Mouse (Mus musculus): ENCODE results near the gene Agap1. TPM values are rescaled to one million over a fixed set of nuclear protein-coding genes. Genes with fewer than 3 reads are reported as not detected.

The Agap1 gene
- polyA plus RNA-seq, 1 experiment, result 12.1 TPM

DNA sequence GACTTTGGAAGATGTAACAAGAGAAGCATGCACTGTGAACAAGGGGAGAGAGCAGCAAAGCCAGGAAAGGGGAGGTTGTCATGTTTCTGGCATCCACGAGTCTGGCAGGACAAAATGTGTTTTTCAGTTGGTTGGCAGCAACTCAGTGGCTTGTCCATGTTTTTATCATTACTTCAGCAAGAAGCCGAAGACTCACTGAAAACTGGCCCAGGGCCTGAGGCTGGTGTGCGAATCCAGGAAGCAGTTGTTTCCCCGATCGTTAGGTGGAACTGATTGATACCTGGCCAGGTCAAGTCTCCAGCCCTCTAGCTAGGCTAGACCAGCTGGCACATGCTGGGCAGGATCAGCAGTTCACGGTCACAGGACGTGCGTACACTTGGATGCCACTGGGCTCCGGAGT, 162.7 kb downstream of the Agap1 start:
- Histone ChIP-seq H3K27ac (ENCODE audit: control insufficient read depth, insufficient read depth, low read depth, low read length, poor library complexity) (no peak overlapping the region), H3K4me1 (ENCODE audit: control insufficient read depth, insufficient read depth, low read length) (peaks cover 1% of the 10 kb centered on the region; the same call in 1 of the 2 replicates), H3K4me3 (replicated peaks; ENCODE audit: control insufficient read depth, low read depth, low read length) (no peak overlapping the region)
- TF ChIP-seq POLR2A (IDR thresholded peaks at IDR 0.05; ENCODE audit: borderline replicate concordance, control insufficient read depth, low read depth, low read length), result no peak
- TF ChIP-seq CTCF (IDR thresholded peaks at IDR 0.05; ENCODE audit: control insufficient read depth, insufficient read depth, low read length), result no peak
- 90% methylated on average over 9 of the region's 9 CpGs for WGBS

GRCm38 (mm10) chr1:89619963-89620362, 165.4 kb downstream of the Agap1 start:
- TF ChIP-seq CTCF (IDR thresholded peaks at IDR 0.05; ENCODE audit: control insufficient read depth, insufficient read depth, low read length) (no peak), POLR2A (IDR thresholded peaks at IDR 0.05; ENCODE audit: borderline replicate concordance, control insufficient read depth, low read depth, low read length) (no peak)
- Histone ChIP-seq H3K4me1 (ENCODE audit: control insufficient read depth, insufficient read depth, low read length) (no peaks in the 10 kb centered on the region), H3K4me3 (replicated peaks; ENCODE audit: control insufficient read depth, low read depth, low read length) (no peak overlapping the region), H3K27ac (ENCODE audit: control insufficient read depth, insufficient read depth, low read depth, low read length, poor library complexity) (no peak overlapping the region)
- 80% methylated on average over 2 of the region's 2 CpGs for WGBS

DNA sequence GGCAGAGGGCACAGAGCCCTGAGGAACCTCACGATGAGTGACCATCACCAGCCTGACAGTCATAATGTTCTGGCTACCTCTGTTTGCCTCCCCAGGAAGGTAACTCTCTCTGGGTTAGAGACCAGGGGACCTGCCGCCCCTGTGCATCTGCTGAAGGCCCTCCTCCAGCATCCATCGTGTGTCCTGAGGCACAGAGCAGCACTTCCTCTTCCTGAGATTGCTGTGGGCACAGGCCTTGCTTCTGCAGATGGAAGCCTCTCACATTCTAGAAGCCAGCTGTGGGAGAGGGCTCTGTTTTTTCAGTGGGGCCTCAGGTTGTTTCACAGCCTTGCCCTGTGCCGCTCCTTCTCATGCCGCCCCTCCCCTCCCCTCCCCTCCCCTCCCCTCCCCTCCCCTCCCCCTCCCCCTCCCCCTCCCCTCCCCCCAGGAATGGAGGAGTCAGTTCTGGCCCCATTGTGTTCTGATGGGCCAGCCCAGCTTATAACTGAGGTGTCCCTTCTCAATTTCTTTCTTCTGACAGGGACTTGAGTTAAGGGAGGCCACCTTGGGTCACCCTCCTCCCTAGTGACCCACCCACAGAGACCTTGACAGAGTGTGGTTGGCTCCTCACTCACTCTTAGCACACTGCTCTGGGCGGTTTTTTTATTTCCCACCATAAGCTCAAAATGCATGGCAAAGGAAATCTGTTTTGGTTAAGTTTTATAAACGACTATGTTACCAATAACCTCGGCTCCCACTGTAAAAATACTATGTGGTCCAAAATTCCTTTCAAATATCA, 166.6 kb downstream of the Agap1 start:
- no peak overlapping the region for H3K4me3 ChIP-seq (replicated peaks; ENCODE audit: control insufficient read depth, low read depth, low read length)
- no peak overlapping the region for H3K27ac ChIP-seq (ENCODE audit: control insufficient read depth, insufficient read depth, low read depth, low read length, poor library complexity)
- 39% methylated on average over 7 of the region's 8 CpGs for WGBS
- TF ChIP-seq POLR2A (IDR thresholded peaks at IDR 0.05; ENCODE audit: borderline replicate concordance, control insufficient read depth, low read depth, low read length) (no peak), CTCF (IDR thresholded peaks at IDR 0.05; ENCODE audit: control insufficient read depth, insufficient read depth, low read length) (no peak)
- no peaks in the 10 kb centered on the region for H3K4me1 ChIP-seq (ENCODE audit: control insufficient read depth, insufficient read depth, low read length)

- TF ChIP-seq CTCF (IDR thresholded peaks at IDR 0.05; ENCODE audit: control insufficient read depth, insufficient read depth, low read length) (no peak), POLR2A (IDR thresholded peaks at IDR 0.05; ENCODE audit: borderline replicate concordance, control insufficient read depth, low read depth, low read length) (no peak)
- Histone ChIP-seq H3K27ac (ENCODE audit: control insufficient read depth, insufficient read depth, low read depth, low read length, poor library complexity) (no peak overlapping the region), H3K4me1 (ENCODE audit: control insufficient read depth, insufficient read depth, low read length) (no peaks in the 10 kb centered on the region), H3K4me3 (replicated peaks; ENCODE audit: control insufficient read depth, low read depth, low read length) (no peak overlapping the region)
- 65% methylated on average over 8 of the region's 8 CpGs for WGBS
These were observed 167.3 kb downstream of the Agap1 start for GRCm38 (mm10) chr1:89621952-89622351.

DNA sequence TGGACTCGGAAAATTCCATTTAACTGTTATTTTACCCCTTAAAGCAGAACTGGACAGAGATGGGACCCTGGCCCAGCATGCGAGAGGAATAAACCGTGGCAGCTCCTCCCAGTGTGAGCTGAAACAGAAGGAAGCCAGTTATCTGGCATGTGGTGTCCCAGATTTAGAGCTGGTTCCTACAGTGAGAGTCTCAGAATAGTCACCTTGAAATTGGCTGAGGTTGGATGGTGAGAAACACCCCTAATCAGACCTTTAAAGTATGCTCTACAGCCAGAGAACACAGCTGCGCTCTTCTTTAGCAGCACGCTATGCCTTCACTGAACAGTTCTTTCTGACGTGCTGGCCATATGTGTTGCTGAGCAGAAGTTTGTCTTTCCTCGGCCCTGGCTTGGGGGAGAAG, 168.2 kb downstream of the Agap1 start:
- TF ChIP-seq POLR2A (IDR thresholded peaks at IDR 0.05; ENCODE audit: borderline replicate concordance, control insufficient read depth, low read depth, low read length), result no peak
- TF ChIP-seq CTCF (IDR thresholded peaks at IDR 0.05; ENCODE audit: control insufficient read depth, insufficient read depth, low read length), result no peak
- WGBS, result 84% methylated on average over 7 of the region's 7 CpGs
- no peaks in the 10 kb centered on the region for H3K4me1 ChIP-seq (ENCODE audit: control insufficient read depth, insufficient read depth, low read length)
- H3K4me3 ChIP-seq (replicated peaks; ENCODE audit: control insufficient read depth, low read depth, low read length), result no peak overlapping the region
- no peak overlapping the region for H3K27ac ChIP-seq (ENCODE audit: control insufficient read depth, insufficient read depth, low read depth, low read length, poor library complexity)

GRCm38 (mm10) chr1:89625312-89625711, 170.7 kb downstream of the Agap1 start:
- no peak overlapping the region for H3K27ac ChIP-seq (ENCODE audit: control insufficient read depth, insufficient read depth, low read depth, low read length, poor library complexity)
- 57% methylated on average over 4 of the region's 4 CpGs for WGBS
- TF ChIP-seq CTCF (IDR thresholded peaks at IDR 0.05; ENCODE audit: control insufficient read depth, insufficient read depth, low read length) (no peak), POLR2A (IDR thresholded peaks at IDR 0.05; ENCODE audit: borderline replicate concordance, control insufficient read depth, low read depth, low read length) (no peak)
- H3K4me3 ChIP-seq (replicated peaks; ENCODE audit: control insufficient read depth, low read depth, low read length), result no peak overlapping the region
- no peaks in the 10 kb centered on the region for H3K4me1 ChIP-seq (ENCODE audit: control insufficient read depth, insufficient read depth, low read length)

DNA sequence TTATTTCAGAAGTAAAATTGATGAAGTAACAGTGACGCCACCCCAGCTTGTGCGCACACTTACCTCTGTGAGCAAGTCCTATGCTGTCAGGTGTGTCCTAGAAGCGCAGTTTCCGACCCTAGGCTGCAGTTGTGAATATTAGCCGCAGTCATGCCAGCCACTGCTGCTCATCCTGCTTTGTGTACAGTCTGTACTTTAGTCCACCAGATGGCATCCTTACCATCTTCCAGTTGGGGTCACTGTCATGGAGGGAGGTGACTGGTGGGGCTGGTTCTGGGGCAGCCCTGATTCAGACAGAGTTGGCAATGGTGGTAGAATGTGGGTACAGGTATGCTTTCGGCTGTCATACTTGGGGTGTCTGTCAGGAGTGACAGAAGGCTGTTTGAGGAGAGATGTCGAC, 171.4 kb downstream of the Agap1 start:
- Histone ChIP-seq H3K27ac (ENCODE audit: control insufficient read depth, insufficient read depth, low read depth, low read length, poor library complexity) (no peak overlapping the region), H3K4me3 (replicated peaks; ENCODE audit: control insufficient read depth, low read depth, low read length) (no peak overlapping the region), H3K4me1 (ENCODE audit: control insufficient read depth, insufficient read depth, low read length) (no peaks in the 10 kb centered on the region)
- 89% methylated on average over 7 of the region's 7 CpGs for WGBS
- TF ChIP-seq CTCF (IDR thresholded peaks at IDR 0.05; ENCODE audit: control insufficient read depth, insufficient read depth, low read length) (no peak), POLR2A (IDR thresholded peaks at IDR 0.05; ENCODE audit: borderline replicate concordance, control insufficient read depth, low read depth, low read length) (no peak)

DNA sequence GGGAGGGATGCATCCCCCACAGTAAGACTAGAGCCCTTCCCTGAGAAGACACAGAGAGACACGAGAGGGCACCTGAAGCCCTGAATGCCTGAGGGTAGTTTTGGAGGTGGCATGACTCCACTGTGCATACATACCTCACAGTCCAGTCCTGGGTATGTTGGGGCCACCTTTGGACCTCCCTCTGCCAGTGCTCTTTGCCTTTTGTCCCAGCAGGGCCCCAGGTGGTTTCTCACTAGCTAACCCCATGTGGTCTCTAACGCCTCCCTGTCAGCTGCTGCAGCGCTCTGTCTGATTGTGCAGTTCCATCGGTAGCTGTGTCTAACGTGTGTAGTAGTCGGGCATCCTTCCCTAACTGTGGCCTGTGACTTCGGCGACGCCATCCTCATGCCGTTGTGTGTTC, 172.3 kb downstream of the Agap1 start:
- H3K4me1 ChIP-seq (ENCODE audit: control insufficient read depth, insufficient read depth, low read length), result no peaks in the 10 kb centered on the region
- TF ChIP-seq POLR2A (IDR thresholded peaks at IDR 0.05; ENCODE audit: borderline replicate concordance, control insufficient read depth, low read depth, low read length), result no peak
- no peak for TF ChIP-seq CTCF (IDR thresholded peaks at IDR 0.05; ENCODE audit: control insufficient read depth, insufficient read depth, low read length)
- no peak overlapping the region for H3K27ac ChIP-seq (ENCODE audit: control insufficient read depth, insufficient read depth, low read depth, low read length, poor library complexity)
- no peak overlapping the region for H3K4me3 ChIP-seq (replicated peaks; ENCODE audit: control insufficient read depth, low read depth, low read length)
- WGBS, result 81% methylated on average over 10 of the region's 10 CpGs

All from bone marrow, adult 2 months (tissue).